Mouse (Mus musculus) heart, adult 2 months (tissue): ENCODE measurements around the gene Gm9747.

Experiments used
- CTCF ChIP-seq: fragments of 200-600 bp; IDR thresholded peaks from 2 replicates; pipeline ENCODE4 v1.8.1; 2022; ENCODE audit warnings: antibody characterized with exemption, mild to moderate bottlenecking, moderate library complexity
- EP300 ChIP-seq: fragments of 200-500 bp; IDR thresholded peaks from 2 replicates; pipeline ENCODE4 v1.6.1; 2011; ENCODE audit warnings: low read depth, low read length, control low read depth; ENCODE audit not compliant: insufficient read depth

GRCm38 (mm10) chr1:82262331-82262730, 29.4 kb downstream of the Gm9747 start:
- TF ChIP-seq EP300 (no peak), CTCF (no peak)
